Mouse (Mus musculus) brain, embryonic 14.5 days (tissue): ENCODE measurements around the gene Defb20.

ENCODE experiments used
- CTCF ChIP-seq: fragments of 200-500 bp; IDR thresholded peaks from 2 replicates; pipeline ENCODE4 v1.5.1; 2012; ENCODE audit warnings: inconsistent platforms, mild to moderate bottlenecking, moderate library complexity, borderline replicate concordance; ENCODE audit not compliant: insufficient read depth, insufficient read length; ENCODE audit errors: extremely low read depth
- POLR2A ChIP-seq: fragments of 200-500 bp; IDR thresholded peaks from 2 replicates; pipeline ENCODE4 v1.6.1; 2012; ENCODE audit warnings: mild to moderate bottlenecking, inconsistent platforms, borderline replicate concordance; ENCODE audit not compliant: poor library complexity, insufficient read depth, insufficient read length, severe bottlenecking; ENCODE audit errors: extremely low read depth

DNA sequence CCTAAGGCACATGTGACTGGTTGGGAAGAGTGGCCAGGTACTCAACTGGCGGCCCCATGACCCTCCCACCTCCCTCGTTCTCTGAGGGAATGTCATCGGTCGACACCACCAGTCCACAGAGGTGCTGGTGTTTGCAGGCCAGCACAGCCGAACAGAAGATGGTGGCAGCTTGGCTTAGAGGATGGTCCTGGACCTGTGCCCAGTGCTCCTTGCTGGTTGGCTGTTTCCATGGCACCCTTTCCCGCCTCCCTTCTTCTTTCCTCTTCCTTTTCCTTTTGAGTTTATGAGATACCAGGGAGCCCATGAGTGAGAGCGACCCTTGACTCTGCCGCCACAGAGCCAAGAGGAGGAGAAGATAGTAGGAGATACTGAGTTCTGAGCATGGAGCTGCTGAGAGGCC lies 33.6 kb upstream of the Defb20 start:
- TF ChIP-seq CTCF (no peak), POLR2A (no peak)
